Comparison of ENCODE assay signal across 9 mouse cellular contexts in the genomic region with DNA sequence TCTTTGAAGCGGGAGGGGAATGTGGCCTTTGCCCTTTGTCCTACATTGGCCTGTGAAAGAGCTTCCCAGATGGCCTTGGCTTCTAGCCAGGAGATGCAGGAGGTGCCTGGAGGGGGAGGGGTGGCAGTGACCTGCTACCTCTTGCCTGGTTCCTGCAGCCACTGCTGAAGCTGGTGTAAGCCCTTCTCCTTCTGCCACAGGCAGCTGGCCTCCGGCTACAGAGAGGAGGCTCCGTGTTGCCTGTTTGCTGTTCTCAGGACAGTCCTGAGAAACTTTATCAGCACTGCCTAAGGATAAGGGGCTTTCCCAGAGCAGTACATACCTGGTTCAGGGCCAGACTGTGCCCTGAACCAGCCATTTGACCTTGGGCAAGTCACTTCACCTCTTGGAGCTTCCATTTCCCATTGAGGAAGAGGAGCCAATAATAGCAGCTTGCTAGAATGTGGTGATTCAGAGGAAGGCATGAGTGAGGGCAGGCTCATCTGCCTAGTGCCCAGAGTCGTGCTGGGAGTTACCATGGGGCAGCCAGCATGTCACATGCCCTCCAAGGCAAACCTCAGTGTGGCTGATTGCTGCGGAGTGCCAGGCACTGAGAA. TPM values are rescaled to one million over a fixed set of nuclear protein-coding genes. Genes with fewer than 3 reads are reported as not detected.
DNase-seq lines count a peak whose midpoint lies in the region; ATAC-seq lines count a peak whose summit lies in the region.
"Had no signal": no experiment of that assay in that cellular context is flagged by ENCODE, and none has a peak within 500 bp of the region (broad histone marks: within the 10 kb centered on the region; RNA-seq: fewer than 3 reads in every experiment).

No protein-coding gene starts in this region.

- H3K79me2 ChIP-seq in macrophage (ENCODE audit: inconsistent target) = no peaks in the 10 kb centered on the region

- H3K27me3 ChIP-seq in liver, embryonic 11.5 days (replicated peaks; ENCODE audit: control insufficient read depth, insufficient read depth, low read length) = no peaks in the 10 kb centered on the region
- H3K27me3 ChIP-seq in kidney, embryonic 15.5 days = no peaks in the 10 kb centered on the region

- no peak overlapping the region for H3K4me3 ChIP-seq in liver, embryonic 11.5 days (ENCODE audit: low read depth, low read length)
- H3K4me3 ChIP-seq in kidney, embryonic 15.5 days (replicated peaks) = no peak overlapping the region
- no peak overlapping the region for H3K4me3 ChIP-seq in macrophage (ENCODE audit: inconsistent target)

- no peak overlapping the region for H3K27ac ChIP-seq in liver, embryonic 11.5 days (ENCODE audit: low read depth, low read length)
- peak overlapping the region; percentile 61 for H3K27ac ChIP-seq in kidney, embryonic 15.5 days
- H3K27ac ChIP-seq in macrophage = peak overlapping the region; percentile 82

- no peak for ATAC-seq in liver, embryonic 11.5 days (replicated peaks; ENCODE audit: low FRiP score)
- ATAC-seq in kidney, embryonic 15.5 days (replicated peaks; ENCODE audit: low FRiP score) = 0 out of 2 replicates have a peak, but pooled peaks have one; percentile 34
- ATAC-seq in erythroid progenitor cell, adult 5-6 weeks (replicated peaks; ENCODE audit: low FRiP score, poor library complexity, severe bottlenecking) = no peak

- peaks cover 31% of the 10 kb centered on the region for H3K36me3 ChIP-seq in liver, embryonic 11.5 days (ENCODE audit: control insufficient read depth, insufficient read depth, low read length)
- H3K36me3 ChIP-seq in kidney, embryonic 15.5 days = peaks cover 29% of the 10 kb centered on the region
- peaks cover 53% of the 10 kb centered on the region for H3K36me3 ChIP-seq in macrophage (ENCODE audit: inconsistent target)

- H3K9me3 ChIP-seq in liver, embryonic 11.5 days (ENCODE audit: control insufficient read depth, low read length) = no peaks in the 10 kb centered on the region
- no peaks in the 10 kb centered on the region for H3K9me3 ChIP-seq in kidney, embryonic 15.5 days (replicated peaks)
- H3K9me3 ChIP-seq: G1E had no signal

- DNase-seq in liver = peak; percentile 70
- DNase-seq in liver, embryonic 11.5 days (ENCODE audit: low spot score) = no peak
- peak; percentile 52 to 55 for DNase-seq in cerebellum, adult 18-20 months
- peak; percentile 83 to 89 for DNase-seq in heart, adult 18-20 months
- no peak for DNase-seq in frontal cortex, postnatal 14 days (ENCODE audit: low spot score in 2 of 2)

- peaks cover 10% of the 10 kb centered on the region; the same call in 1 of the 2 replicates for H3K4me1 ChIP-seq in liver, embryonic 11.5 days (replicated peaks; ENCODE audit: control insufficient read depth, insufficient read depth, low read length)
- peaks cover 21% of the 10 kb centered on the region for H3K4me1 ChIP-seq in kidney, embryonic 15.5 days

- H3K4me2 ChIP-seq in liver, embryonic 11.5 days = no peak overlapping the region
- no peak overlapping the region for H3K4me2 ChIP-seq in kidney, embryonic 15.5 days

- no peak overlapping the region for H3K9ac ChIP-seq in liver, embryonic 11.5 days (ENCODE audit: low read depth, low read length)
- no peak overlapping the region for H3K9ac ChIP-seq in kidney, embryonic 15.5 days

- 69% methylated on average over 5 of the region's 5 CpGs for WGBS in liver, embryonic 11.5 days
- 45% methylated on average over 5 of the region's 5 CpGs for WGBS in kidney, embryonic 15.5 days
- WGBS in macrophage (ENCODE audit: missing documents) = 76% methylated on average over 5 of the region's 5 CpGs

RNA-seq across cellular contexts. Expression of a gene that starts 15.7 kb away (rescaled TPM):
- 49.5 and 49.7 TPM in 2 replicates for polyA plus RNA-seq in liver, embryonic 11.5 days (2014; fragmentation: Nextera tagmentation; extraction: Ambion mirVana)
- 100 to 1,000 TPM; 247 to 266 TPM for total RNA-seq in heart, adult 18-20 months (2021)
- polyA plus RNA-seq in kidney, embryonic 15.5 days (2015; fragmentation: Nextera tagmentation; extraction: Ambion mirVana) = 30.4 and 39.7 TPM in 2 replicates
- total RNA-seq in macrophage (2018; cell fraction: chromatin; rRNA removed) = 100 to 1,000 TPM in 16 of 26 experiments, 10 to 100 TPM in 10; 13.2 to 775 (median 263) TPM
- 100 to 1,000 TPM in 15 of 26 experiments, 10 to 100 TPM in 11; 40.0 to 448 (median 113) TPM for total RNA-seq in macrophage (2018; cell fraction: cytosol; rRNA removed)
- 100 to 1,000 TPM in 20 of 26 experiments, 10 to 100 TPM in 6; 31.5 to 764 (median 230) TPM for total RNA-seq in macrophage (2018; cell fraction: nucleus; rRNA removed)
- 98.8 to 168 TPM (median 120 TPM) in 3 replicates for polyA plus RNA-seq in macrophage (2018)
- 16.3 and 27.4 TPM in 2 replicates for total RNA-seq in erythroid progenitor cell, adult 5-6 weeks (2015; ENCODE audit: low replicate concordance)
- 23.0 and 33.9 TPM in 2 replicates for total RNA-seq in erythroid progenitor cell, adult 5-6 weeks (2017; ENCODE audit: low replicate concordance)

Comparison
In these comparisons a context has a peak if more than half of its experiments do, and no peak if none do; other contexts are left out.
1. DNase-seq: peak in liver (single experiment), cerebellum, adult 18-20 months (2 of 2) and heart, adult 18-20 months (2 of 2); none in liver, embryonic 11.5 days (single experiment) and frontal cortex, postnatal 14 days (0 of 2).